Mouse (Mus musculus): Measurements from ENCODE around the gene Kdelc1. TPM values are rescaled to one million over a fixed set of nuclear protein-coding genes. Genes with fewer than 3 reads are reported as not detected.
A peak's percentile ranks its signal among the peaks of the same experiment; 100 is the strongest.

The Kdelc1 gene
- total RNA-seq, 2 experiments from 2014 or later, result 9.9 to 11.1 TPM

DNA sequence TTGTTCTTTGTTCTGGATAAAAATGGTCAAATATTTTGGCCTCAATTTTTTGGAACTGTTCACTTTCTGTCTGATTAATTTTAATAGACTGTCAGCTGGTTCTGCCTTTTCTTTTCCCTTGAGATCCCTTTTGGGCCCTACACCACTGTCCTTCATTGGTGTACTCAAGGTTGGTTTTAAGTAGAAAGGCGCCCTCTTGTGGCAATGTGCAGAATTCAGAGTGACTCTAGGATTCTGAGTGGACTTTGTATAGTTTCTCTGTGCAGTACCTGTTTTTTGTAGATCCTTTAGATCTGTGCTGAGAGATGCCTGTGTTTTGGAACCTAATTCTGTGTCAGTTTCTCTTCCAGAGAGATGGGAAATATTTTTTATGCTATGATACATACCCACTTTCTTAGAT is 54.0 kb downstream of the Kdelc1 start:
- peak; percentile 72 for ATAC-seq (ENCODE audit: poor library complexity, severe bottlenecking)

DNA sequence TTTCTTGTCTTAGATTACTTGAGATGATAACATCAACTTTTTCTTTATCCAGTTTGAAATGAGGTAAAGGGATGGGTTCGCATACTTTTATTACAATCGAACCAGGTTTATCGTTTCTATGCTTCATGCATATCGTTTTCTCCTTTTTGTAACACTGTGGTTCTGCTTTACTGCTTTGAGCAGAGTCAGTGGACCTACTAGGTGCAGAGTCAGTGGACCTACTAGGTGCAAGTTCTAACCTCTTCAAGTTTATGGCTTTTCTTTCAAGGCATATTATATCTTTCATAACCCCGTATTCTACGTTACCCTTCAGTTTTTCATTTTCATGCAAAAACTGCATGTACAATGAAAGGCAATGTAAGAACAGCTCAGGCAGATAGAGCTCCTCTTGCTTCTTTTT is 55.2 kb downstream of the Kdelc1 start:
- no peak for ATAC-seq (ENCODE audit: poor library complexity, severe bottlenecking)

DNA sequence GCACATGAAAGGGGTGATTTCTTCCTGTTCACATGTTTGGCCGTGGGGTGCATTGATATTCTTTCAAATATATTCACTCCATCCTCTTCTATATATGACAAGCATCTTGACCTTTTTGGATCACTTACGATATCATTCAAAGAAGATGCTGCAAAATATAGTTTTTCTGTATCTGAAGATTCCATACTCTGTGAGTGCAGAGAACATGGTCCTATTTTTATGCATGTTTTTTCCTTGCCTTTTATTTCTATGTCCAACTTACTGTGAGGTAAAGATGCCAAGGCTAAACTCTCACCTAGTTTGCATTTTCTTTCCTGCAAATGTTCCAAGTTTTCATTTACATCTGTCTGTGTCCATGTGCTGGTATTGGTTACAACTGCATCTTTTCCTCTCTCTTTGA is 56.8 kb downstream of the Kdelc1 start, which contains the start of gene Gm8251:
TSS of gene Gm8251 (minus strand) at position 101 of the 400 bp plus-strand sequence.
- no peak for ATAC-seq (ENCODE audit: poor library complexity, severe bottlenecking)

DNA sequence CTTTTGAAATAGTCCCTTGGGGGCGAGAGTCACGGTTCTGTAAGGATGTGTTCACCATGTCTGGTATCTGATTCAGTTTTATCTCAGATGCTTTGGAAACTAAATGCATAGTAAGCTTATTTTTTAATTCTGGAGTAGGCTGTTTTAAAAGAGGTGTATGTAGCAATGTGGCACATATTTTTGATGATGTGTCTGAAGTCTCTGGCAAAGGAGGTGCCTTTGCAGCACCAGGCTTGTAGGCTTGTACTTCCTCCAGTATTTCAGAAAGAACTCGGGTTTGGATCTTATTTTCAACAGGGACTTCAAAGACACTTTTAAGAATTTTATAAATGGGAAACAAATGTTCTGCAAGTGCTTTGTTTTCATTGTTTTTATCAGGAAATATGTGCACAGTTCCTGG is 60.8 kb downstream of the Kdelc1 start:
- no peak for ATAC-seq (ENCODE audit: poor library complexity, severe bottlenecking)

Other genes with a start within 250 kb of the Kdelc1 start
- gene Tpp2, start 185.2 kb downstream of the Kdelc1 start, total RNA-seq (2015), result 69.7 and 80.3 TPM in 2 replicates
- gene Tpp2, start 185.2 kb downstream of the Kdelc1 start, total RNA-seq (2017), result 77.1 and 84.2 TPM in 2 replicates
- gene Mettl21c, start 98.8 kb downstream of the Kdelc1 start, total RNA-seq (2015), result not detected in 2 replicates
- gene Mettl21c, start 98.8 kb downstream of the Kdelc1 start, total RNA-seq (2017), result not detected in 2 replicates
- gene Gm8251, start 56.9 kb downstream of the Kdelc1 start, total RNA-seq (2015), result 0.04 and 0.05 TPM in 2 replicates
- 0.24 TPM in 1 of 2 replicates, not detected in the other for gene Gm8251, start 56.9 kb downstream of the Kdelc1 start, total RNA-seq (2017)
- 36.1 and 61.6 TPM in 2 replicates for gene Tex30, start 16.4 kb downstream of the Kdelc1 start, total RNA-seq (2015)
- 29.3 TPM in 2 replicates for gene Tex30, start 16.4 kb downstream of the Kdelc1 start, total RNA-seq (2017)
- gene Bivm, start 149 bp upstream of the Kdelc1 start, total RNA-seq (2015), result 11.8 and 12.5 TPM in 2 replicates
- gene Bivm, start 149 bp upstream of the Kdelc1 start, total RNA-seq (2017), result 4.4 and 8.7 TPM in 2 replicates
- 7.5 and 7.7 TPM in 2 replicates for gene Ercc5, start 28.9 kb upstream of the Kdelc1 start, total RNA-seq (2015)
- 11.3 and 14.6 TPM in 2 replicates for gene Ercc5, start 28.9 kb upstream of the Kdelc1 start, total RNA-seq (2017)
- gene Mettl21e, start 100.2 kb upstream of the Kdelc1 start, total RNA-seq (2015), result not detected in 2 replicates
- gene Mettl21e, start 100.2 kb upstream of the Kdelc1 start, total RNA-seq (2017), result not detected in 2 replicates

Measured in megakaryocyte, adult 5-6 weeks (primary cell).